Mouse (Mus musculus) retina, postnatal 1 day (tissue): ENCODE data around the gene Selenbp2.
"Not testable (repeated sequence)": the region's sequence is repeated elsewhere in the genome, so short reads cannot be mapped to it uniquely, and the experiment has no call there.

Experiments
- DNase-seq: peaks from one replicate; pipeline ENCODE4 v3.0.0-alpha.2; 2012

The Selenbp2 gene

DNA sequence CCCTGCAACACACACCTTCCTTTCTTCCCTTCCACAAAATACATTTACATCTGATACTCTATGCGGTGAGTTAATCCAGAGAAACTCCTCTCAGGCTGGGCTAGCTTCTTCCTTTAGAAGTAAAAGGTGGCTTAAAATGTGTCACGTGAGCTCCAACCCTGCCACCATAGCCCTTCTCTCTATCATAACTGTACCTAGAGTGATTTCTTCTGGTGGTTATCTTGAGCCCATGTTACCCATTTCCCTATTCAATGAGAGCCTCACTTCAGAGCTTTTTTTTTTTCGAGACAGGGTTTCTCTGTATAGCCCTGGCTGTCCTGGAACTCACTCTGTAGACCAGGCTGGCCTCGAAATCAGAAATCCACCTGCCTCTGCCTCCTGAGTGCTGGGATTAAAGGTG is 1.7 kb upstream of the Selenbp2 start:
- not testable (repeated sequence) for DNase-seq

DNA sequence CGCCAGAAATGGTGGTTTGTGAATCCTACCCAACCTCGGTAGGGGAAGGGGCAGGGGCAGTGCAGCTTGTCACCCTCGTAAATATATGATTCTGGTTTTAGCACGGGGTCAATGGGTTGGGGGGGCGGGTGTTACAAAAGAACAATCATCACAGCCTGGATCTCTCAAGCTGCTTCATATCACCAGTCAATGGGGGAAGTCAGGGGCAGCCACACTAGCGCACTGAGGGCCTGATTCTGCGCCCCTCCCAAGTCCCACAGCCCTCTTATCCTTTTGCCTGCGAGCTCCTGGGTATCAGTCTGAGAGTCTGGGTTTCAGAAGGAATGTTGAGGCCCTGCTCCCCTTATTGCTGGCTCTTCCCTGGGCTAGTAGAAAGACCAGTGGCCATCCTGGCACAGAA is 518 bp downstream of the Selenbp2 start:
- not testable (repeated sequence) for DNase-seq

DNA sequence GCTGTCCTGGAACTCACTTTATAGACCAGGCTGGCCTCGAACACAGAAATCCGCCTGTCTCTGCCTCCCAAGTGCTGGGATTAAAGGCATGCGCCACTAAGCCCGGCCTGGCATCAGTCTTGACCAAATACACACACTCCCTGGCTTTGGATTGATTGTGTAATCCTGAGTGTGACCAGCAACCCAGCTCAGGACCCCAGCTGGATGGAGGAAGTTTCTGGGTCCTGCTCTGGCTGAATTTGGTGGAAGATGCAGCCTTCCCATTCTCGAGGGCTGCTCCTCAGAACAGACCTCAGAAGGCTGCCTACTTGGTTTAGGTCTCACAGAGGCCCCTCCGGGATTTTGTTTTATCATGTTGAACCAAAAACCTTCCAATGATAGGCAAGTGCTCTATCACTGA is 2.2 kb downstream of the Selenbp2 start:
- not testable (repeated sequence) for DNase-seq

DNA sequence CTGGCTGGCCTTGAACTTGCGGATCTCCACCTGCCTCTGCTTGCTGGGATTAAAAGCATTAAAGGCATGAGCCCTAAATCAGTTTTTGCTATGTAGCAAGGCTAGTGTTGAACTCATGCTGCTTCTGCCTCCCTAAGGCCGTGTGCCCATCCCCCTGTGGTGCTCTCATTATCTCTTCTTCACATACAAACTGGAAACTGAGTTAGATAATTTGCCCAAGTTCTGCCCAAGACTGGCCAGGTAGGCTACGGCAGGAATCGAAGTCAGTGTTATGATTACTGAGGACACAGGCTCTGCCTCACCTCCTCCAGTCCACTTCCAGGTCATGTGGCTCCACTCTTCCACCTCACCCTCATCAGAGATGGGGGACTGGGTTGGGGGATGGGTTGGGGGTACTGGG is 2.9 kb downstream of the Selenbp2 start:
- DNase-seq, result not testable (repeated sequence)

DNA sequence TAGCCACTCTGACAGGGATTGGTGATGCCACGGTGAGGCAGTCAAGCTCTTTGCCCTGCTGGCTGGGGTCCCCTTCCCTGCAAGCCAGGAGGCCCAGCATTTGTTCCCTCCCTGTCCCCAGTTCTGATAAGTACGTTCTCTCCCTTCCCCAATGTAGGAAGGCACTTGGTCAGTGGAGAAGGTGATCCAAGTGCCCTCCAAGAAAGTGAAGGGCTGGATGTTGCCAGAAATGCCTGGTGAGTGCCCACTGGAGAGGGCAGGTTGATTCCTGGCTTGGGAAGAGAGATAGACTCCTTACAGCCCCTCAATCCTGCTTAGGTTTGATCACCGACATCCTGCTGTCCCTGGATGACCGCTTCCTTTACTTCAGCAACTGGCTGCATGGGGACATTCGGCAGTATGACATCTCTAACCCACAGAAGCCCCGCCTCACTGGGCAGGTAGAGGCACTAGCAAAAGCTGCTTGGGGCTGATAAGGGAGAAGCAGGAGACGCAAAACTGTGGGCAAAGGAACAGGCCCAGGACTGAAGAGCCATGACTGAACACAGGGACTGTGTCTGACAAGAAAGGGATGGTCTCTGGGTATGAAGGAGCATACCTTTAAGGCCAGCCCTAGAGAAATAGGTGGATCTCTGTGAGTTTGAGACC is 8.9 kb downstream of the Selenbp2 start:
- DNase-seq, result not testable (repeated sequence)

DNA sequence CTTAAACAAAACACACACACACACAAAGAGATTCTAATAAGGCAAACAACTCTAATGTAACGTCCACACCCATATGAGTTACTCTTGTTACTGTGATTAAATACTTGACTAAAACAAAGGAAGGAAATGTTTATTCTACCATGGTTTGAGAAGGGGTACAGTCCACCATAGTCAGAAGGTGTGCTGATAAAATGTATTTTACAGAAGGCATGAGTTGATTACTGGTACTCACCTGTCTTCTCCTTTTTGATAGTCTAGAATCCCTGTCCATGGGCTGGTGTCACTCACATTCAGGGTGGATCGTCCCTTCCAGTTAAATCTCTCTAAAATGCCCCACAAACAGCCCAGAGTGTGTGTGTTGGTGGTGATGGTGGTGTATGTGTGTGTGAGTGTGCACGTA is 9.5 kb downstream of the Selenbp2 start:
- DNase-seq, result no peak

DNA sequence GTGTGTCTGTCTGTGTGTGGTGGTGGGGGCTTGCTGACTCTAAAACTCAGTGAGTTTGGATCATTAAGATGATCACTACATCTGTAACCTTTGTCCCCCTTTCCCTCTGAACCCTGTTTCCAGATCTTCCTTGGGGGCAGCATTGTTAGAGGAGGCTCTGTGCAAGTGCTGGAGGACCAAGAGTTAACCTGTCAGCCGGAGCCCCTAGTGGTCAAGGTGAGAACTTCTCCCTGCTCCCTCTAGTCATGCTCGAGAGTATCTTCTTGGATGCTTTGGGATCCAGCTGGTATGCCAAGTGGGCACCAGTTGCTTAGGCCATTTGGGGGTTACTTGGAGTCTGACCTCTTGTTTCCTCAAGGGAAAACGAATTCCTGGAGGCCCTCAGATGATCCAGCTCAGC is 10.0 kb downstream of the Selenbp2 start:
- peak; percentile 21 for DNase-seq

DNA sequence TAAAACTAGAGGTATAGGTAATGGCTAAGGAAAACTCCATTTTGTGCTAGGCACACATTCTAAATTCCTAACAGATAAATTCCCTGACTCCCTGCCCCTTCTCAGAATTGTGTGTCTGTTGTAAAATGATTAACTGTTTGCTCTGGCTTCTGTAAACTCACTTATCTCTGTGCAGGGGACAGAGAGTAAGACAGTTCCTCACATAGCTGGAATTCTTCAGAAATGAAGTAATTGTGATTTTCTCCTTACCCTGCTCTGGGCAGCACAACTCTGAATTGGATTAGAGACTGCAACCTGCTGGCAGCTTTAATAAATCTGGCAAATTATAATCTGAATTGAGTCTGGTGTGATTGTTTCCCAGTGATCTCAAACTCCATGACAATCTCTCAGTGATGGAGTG is 17.2 kb downstream of the Selenbp2 start:
- not testable (repeated sequence) for DNase-seq

DNA sequence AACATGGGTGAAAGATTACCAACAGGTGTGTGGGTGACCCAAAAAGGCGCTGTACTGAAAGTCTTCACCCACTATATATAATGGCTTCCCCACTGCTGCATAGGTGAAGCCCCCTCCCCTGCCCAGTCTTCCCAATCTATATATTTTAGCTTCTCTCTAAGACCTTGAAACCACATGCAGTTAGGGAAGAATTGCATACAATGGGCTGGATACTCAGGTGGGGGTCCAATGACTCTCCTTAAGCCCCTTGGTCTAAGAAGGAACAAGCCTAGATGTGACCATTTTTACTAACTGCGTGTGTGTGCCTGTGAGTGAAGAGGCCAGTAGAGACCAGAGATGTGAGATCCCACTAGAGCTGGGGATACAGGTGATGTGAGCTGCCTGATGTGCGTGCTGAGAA is 20.1 kb downstream of the Selenbp2 start:
- DNase-seq, result not testable (repeated sequence)

DNA sequence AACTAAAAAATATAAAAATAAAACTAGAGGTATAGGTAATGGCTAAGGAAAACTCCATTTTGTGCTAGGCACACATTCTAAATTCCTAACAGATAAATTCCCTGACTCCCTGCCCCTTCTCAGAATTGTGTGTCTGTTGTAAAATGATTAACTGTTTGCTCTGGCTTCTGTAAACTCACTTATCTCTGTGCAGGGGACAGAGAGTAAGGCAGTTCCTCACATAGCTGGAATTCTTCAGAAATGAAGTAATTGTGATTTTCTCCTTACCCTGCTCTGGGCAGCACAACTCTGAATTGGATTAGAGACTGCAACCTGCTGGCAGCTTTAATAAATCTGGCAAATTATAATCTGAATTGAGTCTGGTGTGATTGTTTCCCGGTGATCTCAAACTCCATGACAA is 24.9 kb downstream of the Selenbp2 start:
- not testable (repeated sequence) for DNase-seq

DNA sequence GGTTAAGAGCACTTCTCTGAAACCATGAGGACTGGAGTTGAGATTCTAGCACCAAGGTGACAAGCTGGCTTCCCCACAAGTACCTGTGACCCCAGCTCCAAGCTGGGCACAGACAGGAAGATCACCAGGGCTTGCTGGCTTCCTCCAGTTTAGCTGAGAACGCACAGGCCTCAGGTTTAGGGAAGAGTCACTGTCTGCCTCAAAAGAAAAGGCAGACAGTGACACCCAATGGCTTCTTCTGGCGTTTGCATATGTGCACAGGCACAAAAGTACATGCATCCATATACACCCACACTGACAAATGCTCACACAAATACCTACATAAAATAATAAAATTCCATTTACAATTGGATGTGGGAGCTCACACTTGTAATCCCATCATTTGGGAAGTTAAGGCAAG is 30.3 kb downstream of the Selenbp2 start:
- DNase-seq, result peak; percentile 7

DNA sequence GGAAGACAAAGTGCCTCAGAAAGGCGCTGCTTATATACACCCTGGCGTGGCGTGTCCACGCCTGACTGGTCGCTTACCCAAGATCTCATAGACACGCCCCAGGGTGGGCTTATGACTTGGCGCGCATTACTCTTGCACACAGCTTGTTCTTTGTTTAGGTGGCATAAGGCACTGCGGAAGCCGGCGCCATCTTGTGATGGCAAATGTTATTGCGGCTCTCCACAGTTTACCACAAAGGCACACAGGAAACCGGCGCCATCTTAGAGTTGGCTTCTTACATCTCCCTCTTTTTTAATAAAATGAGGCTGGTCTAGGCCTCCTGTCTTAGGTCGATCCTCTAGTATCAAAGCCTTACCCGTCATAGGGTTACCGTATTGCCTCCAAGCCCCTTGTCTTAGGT is 52.3 kb downstream of the Selenbp2 start:
- DNase-seq, result no peak
